Mouse (Mus musculus) limb, embryonic 15.5 days (tissue): ENCODE measurements around the gene Adprhl2. TPM values are rescaled to one million over a fixed set of nuclear protein-coding genes. Genes with fewer than 3 reads are reported as not detected.

Experiments used
- ATAC-seq: fragments of 200-750 bp; cut with Nextera tagmentation; 2 replicates; pipeline ENCODE4 v1.8.0; 2017; ENCODE audit warnings: low read depth, moderate TSS enrichment; ENCODE audit not compliant: insufficient number of reproducible peaks, low FRiP score, low TSS enrichment
- H3K27ac ChIP-seq: fragments of 300-500 bp; sonication (generic); 2 replicates; pipeline ENCODE4 v1.5.1; 2015; ENCODE audit warnings: moderate library complexity, mild to moderate bottlenecking, inconsistent platforms
- H3K27me3 ChIP-seq: fragments of 300-500 bp; sonication (generic); 2 replicates; pipeline ENCODE4 v1.6.1; 2015; ENCODE audit warnings: inconsistent platforms
- H3K36me3 ChIP-seq: fragments of 300-500 bp; sonication (generic); 2 replicates; pipeline ENCODE4 v1.6.1; 2015; ENCODE audit warnings: inconsistent platforms
- H3K4me1 ChIP-seq: fragments of 300-500 bp; sonication (generic); 2 replicates; pipeline ENCODE4 v1.6.1; 2015; ENCODE audit warnings: inconsistent platforms
- H3K4me2 ChIP-seq: fragments of 300-500 bp; sonication (generic); 2 replicates; pipeline ENCODE4 v1.6.1; 2015; ENCODE audit warnings: mild to moderate bottlenecking, inconsistent platforms
- H3K4me3 ChIP-seq: fragments of 300-500 bp; sonication (generic); 2 replicates; pipeline ENCODE4 v1.5.1; 2015; ENCODE audit warnings: mild to moderate bottlenecking, inconsistent platforms
- H3K9ac ChIP-seq: fragments of 300-500 bp; sonication (generic); 2 replicates; pipeline ENCODE4 v1.6.1; 2015; ENCODE audit warnings: inconsistent platforms
- H3K9me3 ChIP-seq: fragments of 300-500 bp; sonication (generic); 2 replicates; pipeline ENCODE4 v1.6.1; 2016; ENCODE audit warnings: inconsistent platforms
- WGBS: fragments of 180-500 bp; shearing (Covaris S2); methylation state at CpG from one replicate; pipeline ENCODE4 v1.1.7; 2015; 5-methylcytosine and 5-hydroxymethylcytosine counted together
- polyA plus RNA-seq: library from polyadenylated mRNA; unstranded; fragments of >200 nt; fragmentation: Nextera tagmentation; extraction: Ambion mirVana; gene quantifications from 2 replicates; pipeline ENCODE4 v1.2.1, GENCODE M21; 2015

Gene Adprhl2
- 79.2 and 82.9 TPM in 2 replicates for polyA plus RNA-seq

- under 1% methylated on average over 72 of the region's 80 CpGs for WGBS
- Histone ChIP-seq H3K4me3 (peak within 1 kb of the TSS; percentile 90), H3K27me3 (no peaks in the 10 kb centered on the region), H3K36me3 (peaks cover 30% of the 10 kb centered on the region), H3K9ac (peak within 1 kb of the TSS; percentile 83), H3K4me2 (peak within 1 kb of the TSS; percentile 78), H3K27ac (peak within 1 kb of the TSS; percentile 87), H3K4me1 (peaks cover 34% of the 10 kb centered on the region), H3K9me3 (no peaks in the 10 kb centered on the region)
- peak; percentile 78 for ATAC-seq
These were observed at the start of gene Adprhl2 for GRCm38 (mm10) chr4:126321111-126321853. TSS of gene Adprhl2 (minus strand) at chr4:126321703.

DNA sequence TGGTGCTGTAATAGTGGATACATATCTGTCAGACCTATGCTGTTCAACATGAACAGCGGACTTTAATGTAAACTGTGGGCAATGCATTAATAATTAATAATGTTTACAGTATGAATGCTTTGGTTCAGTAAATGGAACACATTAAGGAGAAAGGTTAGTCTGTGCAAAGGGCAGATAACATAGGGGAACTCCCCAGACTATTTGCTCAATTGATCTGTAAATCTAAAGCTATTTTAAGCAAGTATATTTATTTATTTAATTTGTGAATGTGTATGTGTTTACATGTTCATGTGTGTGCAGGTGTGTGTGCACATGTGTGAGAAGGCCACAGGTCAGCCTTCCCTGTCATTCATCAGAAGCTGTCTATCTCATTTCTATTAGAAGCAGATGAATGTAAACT is 38.6 kb upstream of the Adprhl2 start:
- Histone ChIP-seq H3K27ac (no peak overlapping the region), H3K9me3 (no peaks in the 10 kb centered on the region), H3K4me3 (no peak overlapping the region), H3K27me3 (no peaks in the 10 kb centered on the region), H3K4me2 (no peak overlapping the region), H3K4me1 (no peaks in the 10 kb centered on the region), H3K36me3 (peaks cover 51% of the 10 kb centered on the region), H3K9ac (no peak overlapping the region)
- 98% methylated on average over 1 of the region's 1 CpGs for WGBS
- no peak for ATAC-seq

DNA sequence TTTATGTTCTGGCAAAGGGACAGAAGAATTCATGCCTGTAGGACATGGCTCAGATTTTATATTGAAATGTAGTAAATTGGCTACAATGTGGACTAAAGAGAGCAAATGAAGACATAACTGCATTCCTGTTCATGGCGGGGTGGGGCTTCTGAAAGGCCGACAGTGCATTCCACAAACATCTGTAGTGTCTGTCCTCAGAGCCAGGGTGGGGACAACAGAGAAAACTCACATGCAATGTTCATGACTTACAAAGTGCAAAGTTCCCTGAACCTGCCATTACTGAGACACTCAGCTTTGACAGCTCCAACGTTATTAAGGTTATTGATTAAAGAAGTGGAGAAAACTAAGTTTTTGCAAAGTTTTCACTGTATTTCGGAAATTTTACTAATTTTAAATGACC is 21.9 kb upstream of the Adprhl2 start:
- peaks cover 24% of the 10 kb centered on the region for H3K36me3 ChIP-seq
- no peak overlapping the region for H3K4me3 ChIP-seq
- H3K27ac ChIP-seq: no peak overlapping the region
- ATAC-seq: no peak
- no peak overlapping the region for H3K4me2 ChIP-seq
- no peak overlapping the region for H3K9ac ChIP-seq
- no peaks in the 10 kb centered on the region for H3K9me3 ChIP-seq
- no peaks in the 10 kb centered on the region for H3K27me3 ChIP-seq
- no peaks in the 10 kb centered on the region for H3K4me1 ChIP-seq
- WGBS: 60% methylated on average over 4 of the region's 4 CpGs

DNA sequence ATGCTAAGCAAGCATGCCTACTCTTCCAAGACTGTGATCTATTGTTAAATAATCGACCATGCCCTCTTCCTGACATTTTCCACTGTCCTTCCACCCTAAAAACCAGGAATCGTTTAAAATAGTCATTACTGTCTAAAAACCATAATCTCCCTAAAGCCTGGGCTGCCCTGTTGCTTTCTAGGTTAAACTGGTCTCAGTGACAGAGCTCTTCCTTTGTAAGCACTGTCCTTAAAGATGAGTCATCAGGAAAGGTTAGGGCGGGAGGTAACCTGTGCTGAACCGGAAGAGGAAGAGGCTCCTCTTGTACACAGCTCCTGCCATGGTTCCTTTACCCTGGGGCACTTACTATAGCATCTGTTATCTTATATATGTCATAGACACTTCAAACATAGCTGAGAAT is 18.0 kb upstream of the Adprhl2 start:
- H3K9ac ChIP-seq: no peak overlapping the region
- H3K27ac ChIP-seq: no peak overlapping the region
- H3K4me1 ChIP-seq: no peaks in the 10 kb centered on the region
- H3K9me3 ChIP-seq: no peaks in the 10 kb centered on the region
- no peak for ATAC-seq
- no peak overlapping the region for H3K4me2 ChIP-seq
- no peak overlapping the region for H3K4me3 ChIP-seq
- H3K27me3 ChIP-seq: no peaks in the 10 kb centered on the region
- H3K36me3 ChIP-seq: peaks cover 5% of the 10 kb centered on the region
- WGBS: 61% methylated on average over 4 of the region's 4 CpGs

DNA sequence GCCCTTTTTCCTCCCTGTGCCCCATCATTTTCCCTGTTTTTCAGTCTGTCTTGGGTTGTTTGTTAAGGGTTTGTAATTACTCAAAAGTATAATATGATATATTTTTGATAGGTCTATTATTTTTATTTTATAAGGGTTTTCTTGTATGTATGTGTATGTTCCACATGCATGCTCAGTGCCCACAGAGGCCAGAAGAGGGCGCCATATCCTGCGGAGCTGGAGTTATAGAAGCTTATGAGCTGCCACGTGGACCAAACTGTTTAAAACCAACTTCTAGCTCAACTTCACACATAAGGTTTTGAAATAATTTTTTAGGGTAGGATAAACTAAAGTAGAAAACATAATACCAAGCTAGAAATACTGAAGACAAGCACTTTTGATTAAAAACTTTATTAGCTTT is 10.9 kb upstream of the Adprhl2 start:
- WGBS: 48% methylated on average over 3 of the region's 3 CpGs
- H3K27me3 ChIP-seq: no peaks in the 10 kb centered on the region
- ATAC-seq: no peak
- H3K9me3 ChIP-seq: no peaks in the 10 kb centered on the region
- H3K4me3 ChIP-seq: no peak overlapping the region
- no peak overlapping the region for H3K4me2 ChIP-seq
- no peaks in the 10 kb centered on the region for H3K4me1 ChIP-seq
- H3K36me3 ChIP-seq: 0 out of 2 replicates have a peak, but pooled peaks cover 1% of the 10 kb centered on the region
- no peak overlapping the region for H3K9ac ChIP-seq
- H3K27ac ChIP-seq: no peak overlapping the region

GRCm38 (mm10) chr4:126331751-126332150 is 10.2 kb upstream of the Adprhl2 start:
- H3K4me1 ChIP-seq: no peaks in the 10 kb centered on the region
- 60% methylated on average over 1 of the region's 1 CpGs for WGBS
- H3K9me3 ChIP-seq: no peaks in the 10 kb centered on the region
- no peak for ATAC-seq
- no peaks in the 10 kb centered on the region for H3K27me3 ChIP-seq
- H3K4me2 ChIP-seq: no peak overlapping the region
- H3K27ac ChIP-seq: no peak overlapping the region
- no peaks in the 10 kb centered on the region for H3K36me3 ChIP-seq
- H3K4me3 ChIP-seq: no peak overlapping the region
- no peak overlapping the region for H3K9ac ChIP-seq

- no peak overlapping the region for H3K27ac ChIP-seq
- 91% methylated on average over 4 of the region's 4 CpGs for WGBS
- peaks cover 4% of the 10 kb centered on the region for H3K4me1 ChIP-seq
- no peaks in the 10 kb centered on the region for H3K36me3 ChIP-seq
- no peak overlapping the region for H3K4me2 ChIP-seq
- no peaks in the 10 kb centered on the region for H3K27me3 ChIP-seq
- H3K4me3 ChIP-seq: no peak overlapping the region
- H3K9me3 ChIP-seq: no peaks in the 10 kb centered on the region
- no peak overlapping the region for H3K9ac ChIP-seq
- no peak for ATAC-seq
These were observed 8.8 kb upstream of the Adprhl2 start for GRCm38 (mm10) chr4:126330295-126330694.

GRCm38 (mm10) chr4:126326036-126326435 is 4.5 kb upstream of the Adprhl2 start:
- Histone ChIP-seq H3K9ac (no peak overlapping the region), H3K36me3 (no peaks in the 10 kb centered on the region), H3K4me1 (peaks cover 22% of the 10 kb centered on the region), H3K4me2 (no peak overlapping the region), H3K27ac (no peak overlapping the region), H3K9me3 (no peaks in the 10 kb centered on the region), H3K4me3 (no peak overlapping the region), H3K27me3 (no peaks in the 10 kb centered on the region)
- ATAC-seq: no peak
- 23% methylated on average over 6 of the region's 6 CpGs for WGBS

DNA sequence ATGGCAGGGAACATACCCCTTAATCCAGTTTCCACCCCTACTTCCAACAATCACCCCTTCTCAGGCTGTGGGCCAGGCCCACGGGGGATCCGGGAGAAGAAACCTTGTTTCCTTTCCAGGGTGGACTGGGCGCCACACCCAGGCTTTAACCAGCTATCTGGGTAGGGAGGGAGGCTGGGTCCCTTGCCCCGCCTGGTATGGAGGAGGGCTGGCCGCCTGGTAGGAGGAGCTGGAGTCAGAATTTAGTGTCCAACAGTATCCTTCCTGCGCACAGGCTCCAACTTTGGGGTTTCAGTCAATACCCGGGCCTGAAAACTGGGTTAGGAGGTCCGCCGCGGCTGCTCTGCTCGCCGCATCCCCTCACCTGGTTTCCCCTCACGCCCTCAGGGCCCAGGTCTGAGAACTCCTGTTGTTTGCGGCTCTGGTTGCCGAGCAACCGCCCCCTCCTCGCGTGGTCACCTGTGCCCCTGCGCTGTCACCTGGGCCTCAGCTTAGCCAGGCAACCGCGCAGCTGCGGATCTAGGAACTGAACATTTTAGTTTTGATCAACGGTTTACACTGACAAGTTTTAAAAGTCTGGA is 3.9 kb upstream of the Adprhl2 start, which contains the start of gene Tekt2:
TSS of gene Tekt2 (minus strand) at position 408 of the 581 bp plus-strand sequence.
- WGBS: 4% methylated on average over 23 of the region's 23 CpGs
- Histone ChIP-seq H3K4me2 (peak within 1 kb of the TSS; percentile 47), H3K27ac (peak within 1 kb of the TSS; percentile 61), H3K4me1 (peaks cover 28% of the 10 kb centered on the region), H3K27me3 (no peaks in the 10 kb centered on the region), H3K36me3 (no peaks in the 10 kb centered on the region), H3K9ac (no peak within 1 kb of the TSS), H3K9me3 (no peaks in the 10 kb centered on the region), H3K4me3 (peak within 1 kb of the TSS; percentile 17)
- peak; percentile 33 for ATAC-seq

GRCm38 (mm10) chr4:126324861-126325260 is 3.4 kb upstream of the Adprhl2 start:
- no peaks in the 10 kb centered on the region for H3K36me3 ChIP-seq
- H3K4me3 ChIP-seq: peak overlapping the region; percentile 17
- peak overlapping the region; percentile 47 for H3K4me2 ChIP-seq
- peaks cover 33% of the 10 kb centered on the region for H3K4me1 ChIP-seq
- no peaks in the 10 kb centered on the region for H3K9me3 ChIP-seq
- H3K9ac ChIP-seq: no peak overlapping the region
- H3K27ac ChIP-seq: peak overlapping the region; percentile 61
- ATAC-seq: peak; percentile 32; the same call in 1 of the 2 replicates
- WGBS: 23% methylated on average over 13 of the region's 13 CpGs
- no peaks in the 10 kb centered on the region for H3K27me3 ChIP-seq

DNA sequence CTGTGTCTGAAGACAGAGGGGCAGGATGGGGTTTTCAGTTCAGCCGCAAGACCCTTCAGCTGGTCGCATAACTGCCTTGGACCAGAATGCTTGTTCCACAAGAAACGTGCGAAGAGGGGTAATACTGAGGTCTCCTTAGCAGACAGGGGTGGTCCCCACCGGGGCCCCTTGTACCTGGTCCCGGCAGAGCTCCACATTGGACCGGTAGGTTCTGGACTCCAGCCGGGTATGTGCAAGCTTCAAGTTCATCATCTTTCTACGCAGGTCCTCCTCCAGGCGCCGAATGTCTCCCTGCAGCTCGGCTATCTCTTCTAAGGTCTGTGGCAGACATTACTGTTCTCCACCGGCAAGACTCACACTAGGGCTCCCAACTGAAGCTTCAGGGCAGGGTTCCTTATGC is 1.1 kb upstream of the Adprhl2 start:
- 96% methylated on average over 13 of the region's 13 CpGs for WGBS

GRCm38 (mm10) chr4:126321854-126322511 is 480 bp upstream of the Adprhl2 start:
- Histone ChIP-seq H3K9ac (no peak overlapping the region), H3K4me2 (peak overlapping the region; percentile 78), H3K9me3 (no peaks in the 10 kb centered on the region), H3K27me3 (no peaks in the 10 kb centered on the region), H3K27ac (no peak overlapping the region; the same call in 1 of the 2 replicates), H3K36me3 (peaks cover 23% of the 10 kb centered on the region), H3K4me1 (peaks cover 34% of the 10 kb centered on the region), H3K4me3 (peak overlapping the region; percentile 90)
- 0 out of 2 replicates have a peak, but pooled peaks have one; percentile 1 for ATAC-seq
- WGBS: 55% methylated on average over 28 of the region's 28 CpGs

More for the DNA sequence above, 1.1 kb upstream of the Adprhl2 start:
- H3K4me2 ChIP-seq: no peak overlapping the region
- no peaks in the 10 kb centered on the region for H3K27me3 ChIP-seq
- H3K4me3 ChIP-seq: no peak overlapping the region
- no peak for ATAC-seq
- H3K4me1 ChIP-seq: peaks cover 34% of the 10 kb centered on the region
- peaks cover 16% of the 10 kb centered on the region for H3K36me3 ChIP-seq
- no peak overlapping the region for H3K27ac ChIP-seq
- no peak overlapping the region for H3K9ac ChIP-seq
- H3K9me3 ChIP-seq: no peaks in the 10 kb centered on the region
